Mouse (Mus musculus) small intestine, adult 2 months (tissue): ENCODE data around the gene Pgp.

Experiments used
- CTCF ChIP-seq: fragments of 200-500 bp; IDR thresholded peaks from 2 replicates; pipeline ENCODE4 v1.5.1; 2012; ENCODE audit warnings: low read depth, mild to moderate bottlenecking, control low read depth, inconsistent platforms, low read length, moderate library complexity, mixed read lengths; ENCODE audit not compliant: insufficient replicate concordance, insufficient read length; ENCODE audit errors: extremely low read depth
- POLR2A ChIP-seq: fragments of 200-500 bp; IDR thresholded peaks from 2 replicates; pipeline ENCODE4 v1.6.1; 2012; ENCODE audit warnings: low read depth, mild to moderate bottlenecking, control low read depth, inconsistent platforms, low read length, moderate library complexity

GRCm38 (mm10) chr17:24429201-24429983 is 40.8 kb upstream of the Pgp start:
- TF ChIP-seq CTCF (no peak), POLR2A (no peak)
